In the genomic region with DNA sequence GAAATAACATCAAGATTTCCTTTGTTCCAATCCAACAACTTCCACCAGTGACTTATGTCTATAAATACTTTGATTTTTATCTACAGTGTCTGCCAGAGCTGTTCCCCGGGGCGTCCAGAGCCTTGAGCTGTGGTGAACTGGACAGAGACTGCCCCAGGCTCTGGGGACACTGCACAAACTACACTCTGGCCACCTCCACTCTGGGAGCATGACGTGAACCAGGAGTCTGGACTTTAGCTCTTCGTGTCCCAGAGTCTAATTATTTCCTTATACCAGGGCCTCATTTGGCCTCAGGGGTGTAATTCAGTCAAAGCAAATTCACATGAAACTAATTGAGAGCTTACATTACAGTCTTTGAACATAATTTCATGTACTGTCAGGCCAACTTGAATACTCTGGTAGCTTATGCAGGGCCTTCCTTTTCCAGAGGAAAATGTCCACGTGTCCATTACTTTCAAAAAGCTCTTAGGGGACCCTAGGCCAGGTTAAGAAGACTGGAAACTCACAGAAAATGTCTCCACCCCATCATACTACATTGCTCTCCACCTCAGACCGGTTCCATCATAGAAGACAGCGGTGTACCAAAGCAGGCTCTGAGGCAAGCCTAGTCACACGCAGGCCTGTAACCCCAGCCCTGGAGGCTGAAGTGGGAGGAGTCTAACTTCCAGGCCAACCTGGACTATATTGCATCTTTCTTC, we compare ENCODE assay signal across 11 mouse cellular contexts. TPM values are rescaled to one million over a fixed set of nuclear protein-coding genes. Genes with fewer than 3 reads are reported as not detected.
DNase-seq lines count a peak whose midpoint lies in the region; ATAC-seq and TF ChIP-seq lines count a peak whose summit lies in the region.
"Had no signal": no experiment of that assay in that cellular context is flagged by ENCODE, and none has a peak within 500 bp of the region (broad histone marks: within the 10 kb centered on the region; RNA-seq: fewer than 3 reads in every experiment).

No protein-coding gene starts in this region.

- no peak overlapping the region for H3K9ac ChIP-seq in stomach, embryonic 16.5 days (ENCODE audit: low read length)

- no peak for TF ChIP-seq CTCF in thymus, adult 2 months (IDR thresholded peaks at IDR 0.05; ENCODE audit: borderline replicate concordance, control insufficient read depth, extremely low read depth, insufficient read depth, low read length, poor library complexity)

- H3K27me3 ChIP-seq in erythroblast, embryonic 14.5 days (ENCODE audit: control insufficient read depth) = peaks cover 2% of the 10 kb centered on the region; the same call in 1 of the 2 replicates
- H3K27me3 ChIP-seq in thymus, adult 2 months (ENCODE audit: control insufficient read depth, insufficient read depth, low read length) = no peaks in the 10 kb centered on the region
- no peaks in the 10 kb centered on the region for H3K27me3 ChIP-seq in limb, embryonic 10.5 days (ENCODE audit: low read depth, poor library complexity, severe bottlenecking)
- no peaks in the 10 kb centered on the region for H3K27me3 ChIP-seq in stomach, embryonic 16.5 days (ENCODE audit: control insufficient read depth, insufficient read depth, low read length)
- H3K27me3 ChIP-seq: CH12.LX had no signal

- no peak for TF ChIP-seq POLR2A in thymus, adult 2 months (IDR thresholded peaks at IDR 0.05; ENCODE audit: control insufficient read depth, extremely low read depth, insufficient read depth, low read length, poor library complexity)

- H3K4me3 ChIP-seq in erythroblast, embryonic 14.5 days (replicated peaks) = peak overlapping the region; percentile 56
- no peak overlapping the region for H3K4me3 ChIP-seq in thymus, adult 2 months (ENCODE audit: control insufficient read depth, insufficient read depth, low read length)
- no peak overlapping the region for H3K4me3 ChIP-seq in limb, embryonic 10.5 days
- H3K4me3 ChIP-seq in stomach, embryonic 16.5 days (replicated peaks; ENCODE audit: low read length) = no peak overlapping the region

- no peak overlapping the region for H3K27ac ChIP-seq in thymus, adult 2 months (ENCODE audit: control insufficient read depth, insufficient read depth, low read length)
- H3K27ac ChIP-seq in limb, embryonic 10.5 days = peak overlapping the region; percentile 80
- H3K27ac ChIP-seq in stomach, embryonic 16.5 days (ENCODE audit: low read length) = peak overlapping the region; percentile 33; the same call in 1 of the 2 replicates

- H3K9me3 ChIP-seq in erythroblast, embryonic 14.5 days (ENCODE audit: control insufficient read depth, low read length) = no peaks in the 10 kb centered on the region
- no peaks in the 10 kb centered on the region for H3K9me3 ChIP-seq in limb, embryonic 10.5 days (replicated peaks)
- H3K9me3 ChIP-seq in stomach, embryonic 16.5 days (replicated peaks; ENCODE audit: control insufficient read depth, low read length) = no peaks in the 10 kb centered on the region

- 52% methylated on average over 8 of the region's 8 CpGs for WGBS in thymus, adult 2 months
- 54% methylated on average over 8 of the region's 8 CpGs for WGBS in limb, embryonic 10.5 days
- 63% methylated on average over 8 of the region's 8 CpGs for WGBS in stomach, embryonic 16.5 days

- H3K36me3 ChIP-seq in erythroblast, embryonic 14.5 days (ENCODE audit: control insufficient read depth) = peaks cover 19% of the 10 kb centered on the region
- no peaks in the 10 kb centered on the region for H3K36me3 ChIP-seq in thymus, adult 2 months (ENCODE audit: control insufficient read depth, insufficient read depth, low read length)
- no peaks in the 10 kb centered on the region for H3K36me3 ChIP-seq in limb, embryonic 10.5 days
- no peaks in the 10 kb centered on the region for H3K36me3 ChIP-seq in stomach, embryonic 16.5 days (ENCODE audit: control insufficient read depth, insufficient read depth, low read length)

- no peak for ATAC-seq in erythroblast, adult 5-6 weeks (replicated peaks; ENCODE audit: low FRiP score, poor library complexity, severe bottlenecking)
- ATAC-seq in stomach, embryonic 16.5 days (ENCODE audit: insufficient read depth, low FRiP score) = peak; percentile 56; the same call in 1 of the 2 replicates
- no peak for ATAC-seq in megakaryocyte, adult 5-6 weeks (ENCODE audit: poor library complexity, severe bottlenecking)
- ATAC-seq: forebrain, embryonic 14.5 days; hindbrain, embryonic 16.5 days had no signal

- peaks cover 86% of the 10 kb centered on the region for H3K4me1 ChIP-seq in erythroblast, embryonic 14.5 days (ENCODE audit: control insufficient read depth)
- H3K4me1 ChIP-seq in thymus, adult 2 months (replicated peaks; ENCODE audit: control insufficient read depth, insufficient read depth, low read length) = peaks cover 21% of the 10 kb centered on the region
- H3K4me1 ChIP-seq in limb, embryonic 10.5 days = peaks cover 17% of the 10 kb centered on the region
- peaks cover 3% of the 10 kb centered on the region; the same call in 1 of the 2 replicates for H3K4me1 ChIP-seq in stomach, embryonic 16.5 days (ENCODE audit: control insufficient read depth, insufficient read depth, low read length)

- H3K4me2 ChIP-seq in stomach, embryonic 16.5 days (ENCODE audit: low read depth, low read length) = no peak overlapping the region

- DNase-seq in thymus, postnatal 4 days = peak; percentile 8
- DNase-seq in thymus, adult 2 months = no peak
- DNase-seq in limb, embryonic 10.5 days (ENCODE audit: low spot score) = peak; percentile 60
- DNase-seq in cerebellum, postnatal 10 days = no peak

RNA-seq across cellular contexts. Expression of a gene that starts 9.9 kb away (rescaled TPM):
- polyA plus RNA-seq in erythroblast, embryonic 14.5 days (2012) = 9.7 and 11.1 TPM in 2 replicates
- total RNA-seq in erythroblast, adult 5-6 weeks (2015; ENCODE audit: low replicate concordance) = 440 and 459 TPM in 2 replicates
- 461 and 469 TPM in 2 replicates for total RNA-seq in erythroblast, adult 5-6 weeks (2017; ENCODE audit: low replicate concordance)
- 45.4 and 50.0 TPM in 2 replicates for polyA plus RNA-seq in thymus, adult 2 months (2012; rRNA removed)
- polyA plus RNA-seq in limb, embryonic 10.5 days (2016; fragmentation: Nextera tagmentation; extraction: Ambion mirVana) = 10.4 and 12.6 TPM in 2 replicates
- 11.0 and 12.2 TPM in 2 replicates for polyA plus RNA-seq in stomach, embryonic 16.5 days (2015; fragmentation: Nextera tagmentation; extraction: Ambion mirVana)
- 45.0 and 56.3 TPM in 2 replicates for total RNA-seq in megakaryocyte, adult 5-6 weeks (2015)
- total RNA-seq in megakaryocyte, adult 5-6 weeks (2017) = 29.8 and 31.6 TPM in 2 replicates

Comparison
In these comparisons a context has a peak if more than half of its experiments do, and no peak if none do; other contexts are left out.
1. DNase-seq: peak in thymus, postnatal 4 days (single experiment) and limb, embryonic 10.5 days (single experiment); none in thymus, adult 2 months (single experiment) and cerebellum, postnatal 10 days (0 of 2).